9 mouse cellular contexts compared by ENCODE assay signal in the genomic region with DNA sequence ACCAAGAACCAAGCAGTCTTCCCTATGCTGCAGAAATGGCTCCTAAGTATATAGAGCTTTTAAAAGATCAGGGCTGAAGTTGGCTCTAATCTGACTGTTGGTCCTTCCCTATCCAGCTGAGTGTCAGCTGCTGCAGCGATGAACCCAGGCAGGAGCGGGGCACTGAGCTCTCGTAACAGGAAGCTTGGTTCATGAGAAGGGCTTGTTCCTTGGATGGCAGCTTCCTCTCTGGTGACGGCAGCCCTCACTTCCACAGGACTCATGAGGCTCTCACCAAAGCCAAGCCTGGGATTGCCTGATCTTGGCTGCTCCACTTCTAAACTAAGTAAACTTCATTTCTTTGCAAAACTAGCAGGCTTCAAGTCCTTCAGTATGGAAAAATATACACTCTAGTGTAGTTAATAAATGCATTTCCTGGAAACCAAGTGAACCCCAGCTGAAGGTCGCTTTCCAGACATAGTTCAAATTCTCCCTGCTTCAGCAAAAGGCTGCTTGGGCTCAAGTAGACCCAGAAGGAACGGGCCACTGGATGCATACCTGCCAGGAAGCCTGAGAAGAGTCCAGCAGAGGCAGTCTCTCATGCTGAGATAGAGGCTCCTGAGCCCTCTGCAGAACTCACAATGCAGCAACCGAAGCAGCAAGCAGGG. TPM values are rescaled to one million over a fixed set of nuclear protein-coding genes. Genes with fewer than 3 reads are reported as not detected.
DNase-seq lines count a peak whose midpoint lies in the region; ATAC-seq lines count a peak whose summit lies in the region.
"Had no signal": no experiment of that assay in that cellular context is flagged by ENCODE, and none has a peak within 500 bp of the region (broad histone marks: within the 10 kb centered on the region; RNA-seq: fewer than 3 reads in every experiment).

No protein-coding gene starts in this region.

- peak; percentile 13 for DNase-seq in forebrain, embryonic 10.5 days (ENCODE audit: extremely low spot score, low spot score)
- peak; percentile 33 to 48 for DNase-seq in heart, adult 9 months (ENCODE audit: low spot score in 2 of 2)
- DNase-seq in kidney, postnatal 10 days: peak; percentile 60
- DNase-seq in lung, postnatal 14 days: peak; percentile 54
- DNase-seq in right cerebral cortex, postnatal 25 days: no peak
- no peak for DNase-seq in embryo, embryonic 10.5 days (ENCODE audit: low spot score)
- no peak for DNase-seq in frontal cortex, postnatal 14 days (ENCODE audit: low spot score in 2 of 2)
- DNase-seq: liver, embryonic 13.5 days had no signal

- no peak overlapping the region for H3K4me2 ChIP-seq in forebrain, embryonic 12.5 days
- H3K4me2 ChIP-seq: liver, embryonic 13.5 days had no signal

- no peak overlapping the region for H3K27ac ChIP-seq in forebrain, embryonic 10.5 days
- no peak overlapping the region for H3K27ac ChIP-seq in forebrain, embryonic 12.5 days
- H3K27ac ChIP-seq: liver, embryonic 13.5 days had no signal

- 84% methylated on average over 7 of the region's 7 CpGs for whole genome bisulfite sequencing in forebrain, embryonic 10.5 days
- 83% methylated on average over 7 of the region's 7 CpGs for WGBS in forebrain, embryonic 12.5 days

- H3K4me3 ChIP-seq in forebrain, embryonic 10.5 days: no peak overlapping the region
- no peak overlapping the region for H3K4me3 ChIP-seq in forebrain, embryonic 12.5 days (replicated peaks)
- H3K4me3 ChIP-seq: liver, embryonic 13.5 days had no signal

- no peak for ATAC-seq in forebrain, embryonic 12.5 days (ENCODE audit: low FRiP score)

- peaks cover 25% of the 10 kb centered on the region for H3K4me1 ChIP-seq in forebrain, embryonic 10.5 days
- H3K4me1 ChIP-seq in forebrain, embryonic 12.5 days: peaks cover 3% of the 10 kb centered on the region

- no peak overlapping the region for H3K9ac ChIP-seq in forebrain, embryonic 12.5 days
- H3K9ac ChIP-seq: liver, embryonic 13.5 days had no signal

- no peaks in the 10 kb centered on the region for H3K27me3 ChIP-seq in forebrain, embryonic 10.5 days (ENCODE audit: poor library complexity, severe bottlenecking)
- H3K27me3 ChIP-seq in forebrain, embryonic 12.5 days: no peaks in the 10 kb centered on the region
- H3K27me3 ChIP-seq: liver, embryonic 13.5 days had no signal

- no peaks in the 10 kb centered on the region for H3K36me3 ChIP-seq in forebrain, embryonic 10.5 days (replicated peaks)
- H3K36me3 ChIP-seq in forebrain, embryonic 12.5 days (replicated peaks): no peaks in the 10 kb centered on the region
- H3K36me3 ChIP-seq: liver, embryonic 13.5 days had no signal

- H3K9me3 ChIP-seq in forebrain, embryonic 10.5 days: no peaks in the 10 kb centered on the region
- no peaks in the 10 kb centered on the region for H3K9me3 ChIP-seq in forebrain, embryonic 12.5 days
- H3K9me3 ChIP-seq: liver, embryonic 13.5 days had no signal

RNA-seq across cellular contexts. Expression of gene Lpin2, which starts 54.8 kb away (rescaled TPM):
- polyA plus RNA-seq in forebrain, embryonic 10.5 days (2016; fragmentation: Nextera tagmentation; extraction: Ambion mirVana): 47.6 and 48.0 TPM in 2 replicates
- polyA plus RNA-seq in forebrain, embryonic 12.5 days (2016; fragmentation: Nextera tagmentation; extraction: Ambion mirVana): 41.5 and 45.3 TPM in 2 replicates

Comparison
In these comparisons a context has a peak if more than half of its experiments do, and no peak if none do; other contexts are left out.
1. DNase-seq: peak in forebrain, embryonic 10.5 days (single experiment), heart, adult 9 months (2 of 2), kidney, postnatal 10 days (single experiment) and lung, postnatal 14 days (single experiment); none in right cerebral cortex, postnatal 25 days (single experiment), embryo, embryonic 10.5 days (single experiment) and frontal cortex, postnatal 14 days (0 of 2).